Mouse (Mus musculus) MEL-GATA-1-ER (cell line): ENCODE measurements at regions not wholly inside any gene's neighbourhood (a gene's known extent, or its start where the extent isn't known, plus 50 kb on each side); places are given as distances from the start of the nearest gene placed in this dataset.

Experiments used
- DNase-seq: peaks from one replicate; pipeline ENCODE4 v3.0.0-alpha.2; 2012; ENCODE audit warnings: low read depth; ENCODE audit errors: extremely low read depth

- no peak for DNase-seq
Observed at GRCm38 (mm10) chr1:48866926-48867325, 1974.3 kb upstream of the Slc39a10 start.

- DNase-seq: peak; percentile 31
Observed at GRCm38 (mm10) chr1:48881373-48881772, 1988.7 kb upstream of the Slc39a10 start.

- DNase-seq: no peak
Observed at GRCm38 (mm10) chr1:48893571-48893970, 2000.9 kb upstream of the Slc39a10 start.

- no peak for DNase-seq
Observed at GRCm38 (mm10) chr1:48916419-48916818, 1984.0 kb upstream of the Tmeff2 start.

GRCm38 (mm10) chr1:48943126-48943525 is 1957.3 kb upstream of the Tmeff2 start:
- no peak for DNase-seq

- no peak for DNase-seq
Observed at GRCm38 (mm10) chr1:48943826-48944225, 1956.6 kb upstream of the Tmeff2 start.
